Mouse (Mus musculus): ENCODE measurements around the gene Aadat. TPM values are rescaled to one million over a fixed set of nuclear protein-coding genes. Genes with fewer than 3 reads are reported as not detected.
A peak's percentile ranks its signal among the peaks of the same experiment; 100 is the strongest.
"Not testable (repeated sequence)": the region's sequence is repeated elsewhere in the genome, so short reads cannot be mapped to it uniquely, and the experiment has no call there.

Aadat gene
- total RNA-seq (2015): not detected in 2 replicates
- not detected in 2 replicates for total RNA-seq (2017)

DNA sequence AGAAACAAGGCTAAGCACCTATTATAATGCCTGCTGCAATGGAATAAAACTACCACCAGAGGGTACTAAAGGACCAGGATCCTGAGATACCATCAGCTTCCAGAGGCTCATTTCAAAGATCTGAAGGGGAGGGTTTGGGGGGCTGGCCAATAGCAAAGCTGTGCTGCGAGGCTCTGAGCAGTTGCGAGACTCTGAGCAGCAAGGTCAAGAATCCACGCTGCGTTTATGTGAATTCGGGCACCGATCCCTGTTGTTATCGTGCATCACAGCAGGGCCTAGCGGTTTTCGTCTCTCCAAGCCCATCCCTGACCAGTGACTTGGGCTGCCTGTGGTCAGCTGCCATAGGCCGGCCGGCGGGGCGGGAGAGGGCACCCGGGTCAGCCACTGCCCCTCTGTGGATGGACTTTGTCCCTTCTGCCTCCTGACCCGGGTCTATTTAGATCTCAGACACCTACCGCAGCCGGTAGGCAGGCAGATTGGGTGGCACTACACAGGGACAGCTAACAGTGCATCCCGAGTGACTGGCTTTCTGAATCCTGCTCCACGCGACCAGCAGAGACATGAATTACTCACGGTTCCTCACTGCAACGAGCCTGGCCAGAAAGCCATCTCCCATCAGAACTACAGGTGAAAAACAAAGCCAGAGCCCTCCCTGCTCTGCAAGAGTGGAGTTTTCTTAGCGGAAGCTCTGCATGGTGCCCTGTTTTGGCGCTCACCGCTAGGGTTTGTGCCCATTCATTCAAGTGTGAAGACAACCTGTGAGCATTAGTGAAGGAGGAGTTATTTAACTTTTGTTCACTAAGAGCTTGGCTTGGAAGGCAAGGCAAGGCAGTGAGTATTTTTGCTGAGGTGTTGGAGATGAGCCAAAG lies at the start of gene Aadat:
Gene Aadat (plus strand): TSS at position 280 of the 869 bp plus-strand sequence.
- peak; percentile 76 for ATAC-seq (ENCODE audit: poor library complexity, severe bottlenecking)

DNA sequence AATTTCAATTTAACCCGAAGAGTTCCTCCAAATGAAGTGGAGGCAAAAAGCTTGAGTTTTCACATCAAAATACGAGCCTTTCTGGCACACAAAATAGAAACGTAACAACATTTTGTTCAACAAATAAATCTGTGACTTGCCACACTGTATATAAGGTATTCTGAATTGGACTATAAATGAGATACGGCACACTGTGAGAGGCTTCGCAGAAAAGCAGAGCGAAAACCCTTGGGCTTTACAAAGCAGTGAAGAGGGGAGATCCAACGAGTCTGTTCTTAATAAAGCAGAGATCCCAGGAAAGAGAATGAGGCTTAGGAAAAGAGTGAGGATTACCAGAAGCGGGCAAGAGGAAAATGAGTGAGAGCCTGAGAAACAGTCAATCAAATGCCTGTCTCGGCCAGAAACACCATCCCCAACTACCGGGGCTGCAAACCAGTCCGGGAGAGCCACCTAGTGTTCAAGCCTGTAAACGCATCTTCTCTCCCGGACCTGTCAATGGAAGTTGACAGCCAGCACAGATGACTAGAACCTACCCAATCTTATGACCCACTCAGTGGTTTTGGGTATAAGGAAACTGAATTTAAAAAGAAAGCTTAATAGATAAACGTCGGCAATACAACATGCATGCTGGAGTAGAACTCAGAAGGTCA lies 38.9 kb upstream of the Aadat start:
- peak; percentile 54; the same call in 1 of the 2 replicates for ATAC-seq (ENCODE audit: poor library complexity, severe bottlenecking)

DNA sequence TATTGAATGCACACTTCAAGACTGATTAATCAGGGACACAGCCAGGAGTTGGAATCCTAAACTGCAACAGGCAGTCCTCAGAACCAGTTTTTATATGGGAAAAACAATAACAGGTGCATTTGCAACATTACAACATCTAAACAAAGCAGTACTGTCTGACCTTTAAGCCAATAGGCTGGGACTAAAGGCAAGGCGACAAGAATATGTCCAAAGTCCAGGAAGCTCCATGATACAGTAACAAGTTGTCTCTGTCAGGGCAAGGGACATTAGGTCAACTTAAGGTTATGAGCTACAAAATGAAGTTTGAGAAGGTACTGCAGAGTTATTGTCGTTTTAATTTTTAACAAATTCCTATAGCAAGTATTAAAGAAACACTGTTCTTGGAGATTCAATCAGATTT lies 15.6 kb upstream of the Aadat start:
- no peak for ATAC-seq (ENCODE audit: poor library complexity, severe bottlenecking)

DNA sequence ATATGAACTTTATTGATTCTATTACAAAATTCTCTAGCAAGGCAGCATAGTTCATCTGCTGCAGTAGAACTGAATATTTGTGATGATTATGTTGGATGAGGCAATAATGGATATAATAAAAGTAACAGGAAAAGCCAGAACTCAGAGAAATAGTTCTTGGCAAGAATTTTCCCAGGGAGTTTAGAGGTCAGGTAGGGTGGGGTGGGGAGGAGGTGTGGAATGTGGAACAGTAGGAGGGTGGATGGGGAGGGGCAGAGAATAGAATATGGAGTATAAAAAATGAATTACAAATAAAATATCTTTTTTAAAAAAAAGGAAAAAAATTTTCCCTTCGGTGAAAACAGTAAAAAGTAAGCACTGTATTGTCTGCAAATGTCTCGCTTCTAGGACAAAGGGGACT lies 13.9 kb upstream of the Aadat start:
- no peak for ATAC-seq (ENCODE audit: poor library complexity, severe bottlenecking)

DNA sequence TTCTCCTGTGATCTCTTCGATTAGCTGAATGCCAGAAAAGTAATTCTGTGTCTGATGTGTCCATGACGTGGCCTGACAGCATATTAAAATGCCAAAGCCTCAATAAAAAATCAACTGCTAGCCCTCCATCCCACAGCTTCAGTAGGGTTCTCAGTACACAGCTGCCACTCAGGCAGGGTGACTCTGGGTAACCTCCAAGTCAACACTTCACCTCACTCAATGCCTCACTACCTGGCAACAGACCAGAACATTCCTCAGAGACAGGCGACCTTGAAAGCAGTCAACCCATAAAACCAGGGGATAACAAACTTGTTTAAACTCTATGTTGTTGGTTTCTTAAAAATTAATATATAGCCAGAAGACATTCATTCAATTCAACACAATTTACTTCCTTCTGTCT lies 13.3 kb upstream of the Aadat start:
- no peak for ATAC-seq (ENCODE audit: poor library complexity, severe bottlenecking)

DNA sequence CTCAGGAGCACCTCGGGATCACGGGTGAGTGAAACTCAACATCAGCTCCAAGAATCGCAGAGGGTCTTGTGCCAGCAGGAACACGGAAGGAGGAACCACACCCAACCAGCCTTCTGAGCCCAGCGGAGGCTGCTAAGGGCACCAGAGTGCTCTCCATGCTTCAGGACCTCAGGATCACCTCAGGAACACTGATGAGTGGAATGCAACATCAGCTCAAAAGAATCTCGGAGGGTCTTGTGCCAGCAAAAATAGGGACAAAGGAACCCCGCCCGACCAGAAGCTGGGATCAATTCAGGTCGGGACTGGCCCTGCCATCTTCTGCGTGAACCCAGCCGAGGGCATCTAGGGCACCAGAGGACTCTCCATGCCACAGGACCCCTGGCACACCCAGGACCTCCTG lies 11.1 kb upstream of the Aadat start:
- no peak for ATAC-seq (ENCODE audit: poor library complexity, severe bottlenecking)

DNA sequence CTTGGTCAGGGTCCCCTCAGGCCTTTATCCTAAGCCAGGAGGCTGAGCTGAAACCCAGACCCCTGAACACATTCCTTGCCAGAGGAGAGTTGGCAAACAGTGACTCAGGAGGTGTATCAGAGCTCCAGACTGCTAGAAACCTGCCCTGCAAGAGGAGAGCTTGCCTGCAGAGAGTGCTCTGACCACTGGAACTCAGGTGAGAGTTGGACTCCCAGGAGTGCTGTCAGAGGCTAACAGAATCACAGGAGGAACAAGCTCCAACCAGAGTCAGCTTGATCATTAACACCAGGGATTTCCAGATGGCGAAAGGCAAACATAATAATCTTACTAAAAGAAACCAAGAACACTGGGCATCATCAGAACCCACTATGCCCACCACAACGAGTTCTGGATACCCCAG lies 10.7 kb upstream of the Aadat start:
- not testable (repeated sequence) for ATAC-seq (ENCODE audit: poor library complexity, severe bottlenecking)

DNA sequence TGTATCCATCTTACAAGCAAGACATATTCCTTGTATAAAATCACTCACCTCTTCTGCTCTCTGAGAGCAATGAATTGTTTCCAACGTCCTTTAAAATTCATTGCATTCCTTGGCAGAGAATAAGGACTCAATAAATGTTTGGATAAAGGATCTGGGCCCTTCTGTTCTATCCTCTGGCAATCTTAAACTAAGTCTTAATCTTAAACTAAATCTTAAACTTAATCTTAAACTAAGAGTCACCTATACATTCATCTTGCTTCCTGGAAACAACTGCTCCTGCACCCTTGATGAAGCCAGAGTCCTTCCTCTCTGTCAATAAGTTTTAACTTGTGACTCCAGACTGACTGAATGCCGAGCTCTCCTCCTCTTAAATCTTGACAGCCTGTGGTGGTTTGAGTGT lies 2.6 kb upstream of the Aadat start, which contains the start of gene Gm10283:
Gene Gm10283 (minus strand): TSS at position 101 of the 400 bp plus-strand sequence.
- no peak for ATAC-seq (ENCODE audit: poor library complexity, severe bottlenecking)

DNA sequence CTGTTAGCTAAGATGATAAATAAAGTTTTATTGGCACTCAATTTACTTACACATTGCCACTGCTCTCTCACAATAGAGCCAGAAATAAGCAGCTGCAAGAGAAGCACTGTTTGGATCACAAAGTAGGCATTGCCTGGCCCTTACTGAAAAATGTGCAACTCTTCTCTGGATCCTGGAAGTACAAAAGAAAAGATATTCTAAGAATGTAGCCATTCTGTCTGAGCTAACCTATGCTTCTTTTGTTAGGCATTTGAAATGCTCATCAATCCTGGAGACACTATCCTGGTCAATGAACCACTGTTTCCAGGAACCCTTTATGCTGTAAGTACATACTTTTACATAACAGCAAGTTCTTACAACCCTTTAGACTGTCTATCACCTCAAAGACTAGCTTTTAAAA lies 12.6 kb downstream of the Aadat start:
- no peak for ATAC-seq (ENCODE audit: poor library complexity, severe bottlenecking)

DNA sequence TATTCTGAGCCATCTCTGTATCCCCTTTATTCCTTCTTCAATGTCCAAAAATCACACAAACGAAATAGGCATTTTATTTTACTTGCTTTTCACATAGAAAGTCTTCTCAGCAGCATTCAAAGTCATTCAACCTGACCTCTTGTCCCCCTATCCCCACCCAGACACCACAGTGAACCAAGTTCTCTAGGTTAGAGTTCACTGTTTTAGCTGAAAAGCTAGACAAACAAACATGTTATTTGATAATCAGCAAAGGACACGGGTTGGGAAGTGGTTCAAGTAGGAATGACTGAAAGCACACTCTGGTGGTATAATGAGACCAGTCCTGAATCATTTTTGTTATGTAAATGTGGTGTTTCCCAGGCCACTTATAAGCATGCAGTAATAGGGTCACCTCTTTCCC lies 29.2 kb downstream of the Aadat start:
- ATAC-seq (ENCODE audit: poor library complexity, severe bottlenecking): no peak

DNA sequence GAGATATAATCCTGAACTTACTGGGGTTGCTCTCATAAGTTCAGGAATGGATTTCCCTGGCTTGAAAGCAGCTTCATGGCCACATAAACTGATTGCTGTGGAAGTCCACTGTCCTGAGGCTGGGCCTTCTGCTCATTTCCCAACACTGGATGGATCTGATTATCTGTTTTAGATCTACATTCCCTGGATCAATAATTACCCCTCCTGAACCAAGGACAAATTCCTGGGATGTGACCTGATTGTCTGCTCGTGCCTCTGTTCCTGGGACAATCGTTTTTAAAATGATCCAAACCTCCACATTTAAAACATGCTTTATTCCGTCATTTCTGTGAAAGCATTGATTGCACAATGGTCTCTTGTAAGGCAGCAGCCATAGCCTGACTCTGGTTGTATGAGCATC lies 61.1 kb downstream of the Aadat start:
- ATAC-seq (ENCODE audit: poor library complexity, severe bottlenecking): no peak

DNA sequence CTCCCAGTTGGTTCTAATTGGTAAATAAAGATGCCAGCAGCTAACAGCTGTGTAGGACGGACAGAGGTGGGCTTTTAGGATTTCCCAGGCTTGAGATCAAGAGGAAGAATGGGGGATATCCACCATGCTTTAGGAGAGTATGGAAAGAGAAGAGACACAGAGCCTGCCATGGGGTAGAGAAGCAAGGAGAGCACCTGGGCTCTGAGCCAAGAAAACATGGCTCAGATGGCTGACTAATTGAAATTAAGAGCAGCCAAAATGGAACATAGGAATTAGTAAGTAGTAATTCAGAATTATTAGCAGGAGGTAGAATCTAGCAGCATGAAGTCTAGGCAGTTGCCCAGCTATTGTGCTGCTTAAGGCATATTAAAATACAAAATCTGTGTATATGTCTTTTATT lies 71.5 kb downstream of the Aadat start:
- no peak for ATAC-seq (ENCODE audit: poor library complexity, severe bottlenecking)

DNA sequence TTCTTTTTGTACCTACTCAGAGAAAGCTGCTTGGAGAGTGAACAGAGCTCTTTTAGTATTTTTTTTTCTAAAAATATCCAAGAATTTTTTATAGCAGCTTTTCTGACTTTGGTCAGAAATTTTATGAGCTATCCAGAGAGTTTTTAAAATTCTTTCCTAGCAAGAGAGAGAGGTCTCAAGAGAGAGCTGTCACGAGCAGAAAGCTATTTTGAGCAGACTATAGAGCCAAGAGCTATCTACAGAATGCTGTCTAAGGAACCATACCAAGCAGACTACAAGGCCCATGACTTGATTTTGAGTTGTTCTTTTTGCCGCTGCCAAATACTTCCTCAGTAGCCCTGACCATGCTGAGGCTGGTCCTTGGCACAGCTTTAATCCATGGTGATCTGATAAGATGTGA lies 77.6 kb downstream of the Aadat start:
- no peak for ATAC-seq (ENCODE audit: poor library complexity, severe bottlenecking)

DNA sequence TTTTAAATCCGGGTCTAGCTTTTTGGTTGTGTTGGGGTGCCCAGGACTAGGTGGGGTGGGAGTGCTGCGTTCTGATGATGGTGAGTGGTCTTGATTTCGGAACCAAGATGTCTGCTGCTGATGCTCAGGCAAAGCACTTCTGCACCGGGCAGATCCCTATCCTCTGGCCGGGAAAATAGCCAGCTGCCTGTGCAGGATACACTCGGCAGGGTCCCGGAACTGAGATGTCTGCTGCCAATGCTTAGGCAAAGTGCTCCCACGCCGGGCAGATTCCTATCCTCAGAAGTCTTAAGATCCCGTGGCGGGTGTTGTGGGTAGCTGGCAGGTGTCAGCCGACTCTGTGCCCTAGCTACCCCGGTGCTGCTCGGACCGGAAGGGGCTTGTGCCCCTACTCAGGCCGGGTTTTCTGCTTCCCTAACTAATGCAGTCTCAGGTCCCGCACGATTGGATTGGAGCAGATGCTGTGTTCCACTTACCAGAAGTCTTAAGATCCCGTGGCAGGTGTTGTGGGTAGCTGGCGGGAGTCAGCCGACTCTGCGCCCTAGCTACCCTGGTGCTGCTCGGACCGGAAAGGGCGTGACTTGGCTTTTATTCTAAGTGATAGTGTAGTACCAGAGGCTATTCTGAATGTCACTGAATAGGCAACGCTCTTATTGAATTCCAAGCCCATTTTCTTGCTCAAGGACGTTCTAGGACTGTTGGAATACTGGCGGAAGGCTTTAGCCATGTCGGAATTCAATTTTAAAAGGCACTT lies 85.8 kb downstream of the Aadat start:
- not testable (repeated sequence) for ATAC-seq (ENCODE audit: poor library complexity, severe bottlenecking)

DNA sequence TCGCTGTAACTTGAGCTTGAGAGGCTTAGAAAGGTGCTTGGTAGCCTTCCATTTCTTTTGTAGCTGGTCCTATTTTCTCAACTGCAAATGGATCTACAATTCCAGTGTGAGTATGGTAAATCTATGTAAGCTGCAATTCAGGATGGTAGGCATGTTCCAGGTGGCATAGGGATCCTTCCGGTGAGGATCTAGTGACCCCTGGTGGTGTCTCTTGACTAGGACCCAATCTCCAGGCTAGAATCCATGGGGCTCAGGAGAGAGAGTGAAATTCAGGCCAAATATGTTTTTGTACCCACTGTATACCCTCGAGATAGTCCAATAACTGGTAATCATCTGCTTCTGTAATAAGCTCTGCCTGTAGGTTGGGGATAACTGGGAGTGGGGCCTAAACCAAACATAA lies 89.0 kb downstream of the Aadat start:
- ATAC-seq (ENCODE audit: poor library complexity, severe bottlenecking): no peak

Other genes with a start within 250 kb of the Aadat start
- gene Gm10283, start 2.7 kb upstream of the Aadat start, total RNA-seq (2015): not detected in 2 replicates
- not detected in 2 replicates for gene Gm10283, start 2.7 kb upstream of the Aadat start, total RNA-seq (2017)
- gene Mfap3l, start 126.9 kb downstream of the Aadat start, total RNA-seq (2015): 1.0 and 1.4 TPM in 2 replicates
- gene Mfap3l, start 126.9 kb downstream of the Aadat start, total RNA-seq (2017): 0.81 and 0.84 TPM in 2 replicates